Mouse (Mus musculus): ENCODE results near the gene Gins1.

GRCm38 (mm10) chr2:150978791-150979190, 73.6 kb downstream of the Gins1 start:
- TF ChIP-seq CTCF (IDR thresholded peaks at IDR 0.05; ENCODE audit: insufficient read depth, low read depth, low read length) (no peak), POLR2A (IDR thresholded peaks at IDR 0.05; ENCODE audit: insufficient read depth, low read depth, low read length) (no peak)

Data from olfactory bulb, adult 2 months (tissue).